Mouse (Mus musculus): ENCODE data around the gene Prrc2b. TPM values are rescaled to one million over a fixed set of nuclear protein-coding genes. Genes with fewer than 3 reads are reported as not detected.

The Prrc2b gene
- polyA plus RNA-seq, 1 experiment from 2014 or later: 48.2 TPM

DNA sequence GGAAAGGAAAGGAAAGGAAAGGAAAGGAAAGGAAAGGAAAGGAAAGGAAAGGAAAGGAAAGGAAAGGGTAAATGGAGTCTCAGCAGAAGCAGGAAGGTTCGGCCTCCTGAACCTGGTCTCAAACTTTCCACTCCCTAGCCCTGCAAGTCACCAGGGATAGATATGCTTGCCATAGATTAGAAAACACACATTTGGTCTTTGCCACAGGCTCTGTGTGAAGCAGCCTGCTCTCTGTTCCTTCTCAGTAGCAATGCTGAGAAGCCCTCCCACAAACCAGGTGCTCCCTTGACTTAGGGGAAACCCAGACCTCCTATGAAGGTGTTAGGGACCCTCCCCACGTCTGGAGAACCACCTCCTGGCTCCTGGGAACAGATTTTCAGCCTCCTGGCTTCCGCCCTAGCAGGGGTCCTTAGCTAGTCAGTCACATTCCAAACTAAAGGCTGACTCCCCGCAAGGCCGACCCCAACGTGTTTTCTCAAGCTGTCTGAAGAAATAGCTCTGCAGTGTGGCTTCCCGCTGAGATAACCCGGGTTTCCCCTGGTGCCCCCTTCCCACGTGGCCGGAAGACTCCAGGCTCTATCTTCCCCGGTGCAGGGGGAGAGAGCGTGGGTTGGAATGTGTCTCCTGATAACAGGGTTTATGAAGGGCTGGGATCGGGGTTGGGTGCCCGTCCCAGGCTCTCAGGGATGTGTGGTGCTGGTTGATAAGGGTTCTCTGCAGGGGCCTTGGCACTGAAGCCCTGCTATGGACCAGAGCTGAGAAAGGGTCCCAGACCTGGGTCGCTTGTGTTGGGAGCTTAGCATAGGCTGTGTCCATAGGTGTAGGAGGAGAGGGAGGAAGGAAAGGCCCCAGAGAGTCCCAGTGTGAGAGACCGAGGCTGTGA, 23.0 kb upstream of the Prrc2b start:
- Histone ChIP-seq H3K36me3 (replicated peaks) (no peaks in the 10 kb centered on the region), H3K9me3 (no peaks in the 10 kb centered on the region), H3K4me1 (peaks cover 29% of the 10 kb centered on the region), H3K27me3 (ENCODE audit: poor library complexity, severe bottlenecking) (peaks cover 9% of the 10 kb centered on the region; the same call in 1 of the 2 replicates), H3K27ac (peak overlapping the region; percentile 76), H3K4me3 (no peak overlapping the region)
- WGBS: 33% methylated on average over 16 of the region's 16 CpGs
- no peak for DNase-seq (ENCODE audit: extremely low spot score, low spot score)

DNA sequence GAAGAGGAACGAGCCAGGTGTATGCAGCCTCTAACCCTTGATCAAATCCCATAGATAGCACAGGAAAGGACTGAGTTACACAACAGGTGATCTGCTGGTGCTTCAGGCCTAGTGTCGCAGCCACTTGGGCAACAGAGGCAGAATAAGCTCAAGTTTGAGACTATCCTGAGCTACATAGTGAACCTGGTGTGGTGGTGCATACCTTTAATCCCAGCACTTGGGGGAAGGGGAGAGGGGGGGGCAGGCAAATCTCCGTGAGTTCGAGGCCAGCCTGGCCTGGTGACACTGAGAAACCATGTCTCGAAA, 22.4 kb upstream of the Prrc2b start:
- no peak for DNase-seq (ENCODE audit: extremely low spot score, low spot score)
- Histone ChIP-seq H3K4me1 (peaks cover 30% of the 10 kb centered on the region), H3K9me3 (no peaks in the 10 kb centered on the region), H3K27me3 (ENCODE audit: poor library complexity, severe bottlenecking) (peaks cover 9% of the 10 kb centered on the region; the same call in 1 of the 2 replicates), H3K27ac (peak overlapping the region; percentile 40; the same call in 1 of the 2 replicates), H3K36me3 (replicated peaks) (no peaks in the 10 kb centered on the region), H3K4me3 (no peak overlapping the region)
- 86% methylated on average over 5 of the region's 5 CpGs for WGBS

DNA sequence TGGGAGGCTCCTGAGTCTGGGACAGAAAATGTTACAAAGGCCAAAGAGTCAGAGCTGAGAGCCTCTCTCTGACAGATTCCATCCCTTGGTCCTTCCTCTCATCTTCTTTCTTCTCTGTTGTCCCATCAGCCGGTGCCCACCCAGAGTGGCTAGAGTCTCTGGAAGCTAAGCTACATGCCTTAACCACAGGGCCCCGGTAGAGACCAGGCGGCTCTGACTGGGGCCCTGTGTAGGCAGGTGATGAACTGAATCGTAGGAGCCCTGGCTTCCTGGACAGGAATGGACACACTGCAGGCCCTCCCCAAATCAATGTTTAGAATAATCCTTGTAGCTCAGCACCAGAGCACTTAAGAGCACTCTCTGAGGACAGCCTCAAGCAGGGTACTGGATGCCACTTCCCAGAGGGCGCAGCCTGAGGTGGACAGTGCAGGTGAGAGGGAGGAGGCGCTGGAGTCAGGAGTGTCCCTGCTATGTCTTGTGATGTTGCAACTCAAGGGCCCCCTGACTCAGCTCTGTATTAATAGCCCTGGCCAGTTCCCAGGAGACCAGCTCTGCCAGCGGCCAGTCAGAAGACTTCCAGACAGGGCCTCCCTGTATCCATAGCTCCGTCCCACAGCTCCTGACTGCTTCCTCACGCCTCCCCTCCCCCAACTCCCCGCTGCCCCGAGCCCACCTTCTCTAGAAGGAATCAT, 21.4 kb upstream of the Prrc2b start:
- peaks cover 34% of the 10 kb centered on the region for H3K4me1 ChIP-seq
- WGBS: 67% methylated on average over 11 of the region's 11 CpGs
- H3K4me3 ChIP-seq: no peak overlapping the region
- peaks cover 9% of the 10 kb centered on the region; the same call in 1 of the 2 replicates for H3K27me3 ChIP-seq (ENCODE audit: poor library complexity, severe bottlenecking)
- no peak for DNase-seq (ENCODE audit: extremely low spot score, low spot score)
- no peaks in the 10 kb centered on the region for H3K36me3 ChIP-seq (replicated peaks)
- no peaks in the 10 kb centered on the region for H3K9me3 ChIP-seq
- peak overlapping the region; percentile 62 for H3K27ac ChIP-seq

DNA sequence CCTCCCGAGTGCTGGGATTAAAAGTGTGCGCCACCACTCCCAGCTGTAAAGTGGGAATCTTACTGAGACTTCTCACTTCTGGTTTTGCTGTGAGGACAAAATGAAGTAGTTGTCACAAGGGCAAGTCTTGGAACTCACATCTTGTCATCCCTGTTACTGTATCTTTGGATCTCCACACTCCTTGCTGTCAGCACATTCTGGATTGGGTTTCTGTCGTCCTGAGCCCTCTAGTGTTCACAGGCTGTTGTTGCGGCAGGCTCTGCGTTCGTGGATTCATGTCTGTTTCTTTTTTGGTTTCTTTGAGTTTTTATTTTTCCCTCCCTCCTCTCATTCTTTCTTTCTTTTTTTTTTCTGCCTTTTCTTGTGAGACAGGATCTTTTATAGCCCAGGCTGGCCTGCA, 20.4 kb upstream of the Prrc2b start:
- WGBS: 33% methylated on average over 6 of the region's 6 CpGs

GRCm38 (mm10) chr2:32131205-32131834, 19.6 kb upstream of the Prrc2b start:
- Histone ChIP-seq H3K4me3 (no peak overlapping the region), H3K9me3 (no peaks in the 10 kb centered on the region), H3K27me3 (ENCODE audit: poor library complexity, severe bottlenecking) (peaks cover 9% of the 10 kb centered on the region; the same call in 1 of the 2 replicates), H3K4me1 (peaks cover 34% of the 10 kb centered on the region), H3K27ac (peak overlapping the region; percentile 22; the same call in 1 of the 2 replicates), H3K36me3 (replicated peaks) (no peaks in the 10 kb centered on the region)
- DNase-seq (ENCODE audit: extremely low spot score, low spot score): no peak
- 90% methylated on average over 9 of the region's 9 CpGs for WGBS

More for the DNA sequence above, 20.4 kb upstream of the Prrc2b start:
- Histone ChIP-seq H3K36me3 (replicated peaks) (no peaks in the 10 kb centered on the region), H3K4me1 (peaks cover 34% of the 10 kb centered on the region), H3K27ac (peak overlapping the region; percentile 22; the same call in 1 of the 2 replicates), H3K9me3 (no peaks in the 10 kb centered on the region), H3K4me3 (no peak overlapping the region), H3K27me3 (ENCODE audit: poor library complexity, severe bottlenecking) (peaks cover 9% of the 10 kb centered on the region; the same call in 1 of the 2 replicates)
- peak; percentile 33 for DNase-seq (ENCODE audit: extremely low spot score, low spot score)

DNA sequence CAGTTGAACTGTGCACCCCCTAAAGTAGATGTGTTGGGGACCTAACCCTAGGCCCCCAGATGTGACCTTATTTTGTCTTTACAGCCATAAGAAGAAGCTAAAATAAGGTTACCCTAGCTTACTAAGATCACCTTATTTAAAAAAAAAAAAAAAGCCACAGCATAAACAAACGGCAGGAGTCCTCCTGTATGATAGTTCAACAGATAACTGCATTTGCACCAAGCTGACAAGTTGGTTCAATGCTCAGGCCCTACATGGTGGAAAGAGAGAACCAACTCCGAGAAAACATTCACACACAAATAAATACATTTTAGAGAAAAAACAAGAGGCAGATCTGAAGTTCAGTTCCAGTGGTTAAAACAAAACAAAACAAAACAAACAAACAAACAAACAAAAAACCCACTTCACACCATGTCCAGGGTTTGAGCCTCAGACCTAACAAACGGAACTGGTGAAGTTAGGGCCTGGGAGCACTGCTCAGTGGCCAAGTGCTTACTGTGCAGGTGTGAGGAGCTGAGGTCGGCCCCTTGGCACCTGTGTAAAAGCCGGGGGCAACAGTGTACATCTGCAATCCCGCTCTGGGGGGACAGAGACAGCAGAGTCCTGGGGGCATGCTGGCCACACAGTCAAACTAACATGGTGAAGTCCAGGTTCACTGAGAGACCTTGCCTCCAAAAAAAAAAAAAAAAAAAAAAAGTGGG, 18.9 kb upstream of the Prrc2b start:
- Histone ChIP-seq H3K27ac (peak overlapping the region; percentile 26; the same call in 1 of the 2 replicates), H3K9me3 (no peaks in the 10 kb centered on the region), H3K4me1 (peaks cover 36% of the 10 kb centered on the region), H3K36me3 (replicated peaks) (no peaks in the 10 kb centered on the region), H3K4me3 (0 out of 2 replicates have a peak overlapping the region, but pooled peaks have one; percentile 29), H3K27me3 (ENCODE audit: poor library complexity, severe bottlenecking) (peaks cover 9% of the 10 kb centered on the region; the same call in 1 of the 2 replicates)
- 67% methylated on average over 6 of the region's 6 CpGs for WGBS
- no peak for DNase-seq (ENCODE audit: extremely low spot score, low spot score)

DNA sequence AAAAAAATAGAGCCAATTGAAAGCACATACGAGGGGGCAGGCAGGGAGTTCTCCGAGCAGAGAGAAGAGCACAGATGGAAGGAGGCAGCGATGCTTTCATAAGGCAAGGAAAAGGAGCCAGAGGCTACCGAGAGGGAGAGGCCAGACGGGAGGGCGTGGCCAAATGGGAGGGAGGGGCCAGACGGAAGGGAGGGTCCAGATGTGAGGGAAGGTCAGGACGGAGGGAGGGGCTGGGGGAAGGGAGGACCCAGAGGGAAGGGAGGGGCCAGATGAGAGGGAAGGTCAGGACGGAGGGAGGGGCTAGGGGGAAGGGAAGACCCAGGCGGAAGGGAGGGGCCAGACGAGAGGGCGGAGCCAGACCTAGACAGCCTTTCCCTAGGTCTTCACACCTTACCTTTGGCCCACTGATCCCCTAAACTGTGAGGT, 18.3 kb upstream of the Prrc2b start:
- 3% methylated on average over 12 of the region's 12 CpGs for WGBS
- no peaks in the 10 kb centered on the region for H3K36me3 ChIP-seq (replicated peaks)
- H3K4me3 ChIP-seq: peak overlapping the region; percentile 29; the same call in 1 of the 2 replicates
- peak; percentile 77 for DNase-seq (ENCODE audit: extremely low spot score, low spot score)
- peaks cover 41% of the 10 kb centered on the region for H3K4me1 ChIP-seq
- H3K27me3 ChIP-seq (ENCODE audit: poor library complexity, severe bottlenecking): peaks cover 9% of the 10 kb centered on the region; the same call in 1 of the 2 replicates
- H3K27ac ChIP-seq: peak overlapping the region; percentile 26; the same call in 1 of the 2 replicates
- no peaks in the 10 kb centered on the region for H3K9me3 ChIP-seq

DNA sequence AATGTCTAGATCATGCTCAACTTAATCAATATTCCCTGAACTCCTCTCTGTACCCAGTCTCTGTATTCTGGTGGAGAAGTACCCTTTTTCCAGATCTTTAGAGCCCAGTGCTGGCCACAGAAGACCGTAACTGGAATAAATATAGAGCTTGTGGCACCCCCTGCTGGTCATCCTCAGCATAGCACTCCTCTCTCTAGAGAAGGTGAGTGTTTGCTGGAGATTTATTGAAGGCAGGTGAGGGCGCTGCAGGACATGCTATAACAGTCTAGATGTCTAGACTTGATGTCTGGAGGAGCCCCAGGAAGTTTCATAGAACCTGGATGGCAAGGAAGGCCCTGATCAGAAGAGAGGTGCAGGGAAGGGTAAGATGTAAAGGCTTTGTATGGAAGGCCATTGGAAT, 16.8 kb upstream of the Prrc2b start:
- Histone ChIP-seq H3K4me1 (peaks cover 39% of the 10 kb centered on the region), H3K27me3 (ENCODE audit: poor library complexity, severe bottlenecking) (peaks cover 9% of the 10 kb centered on the region; the same call in 1 of the 2 replicates), H3K4me3 (no peak overlapping the region), H3K9me3 (no peaks in the 10 kb centered on the region), H3K27ac (0 out of 2 replicates have a peak overlapping the region, but pooled peaks have one; percentile 10), H3K36me3 (replicated peaks) (no peaks in the 10 kb centered on the region)
- WGBS: 9% methylated on average over 2 of the region's 2 CpGs
- DNase-seq (ENCODE audit: extremely low spot score, low spot score): peak; percentile 81

GRCm38 (mm10) chr2:32137667-32138266, 13.1 kb upstream of the Prrc2b start:
- WGBS: under 1% methylated on average over 40 of the region's 40 CpGs
- Histone ChIP-seq H3K27me3 (ENCODE audit: poor library complexity, severe bottlenecking) (no peaks in the 10 kb centered on the region), H3K36me3 (replicated peaks) (no peaks in the 10 kb centered on the region), H3K4me3 (peak overlapping the region; percentile 68), H3K4me1 (peaks cover 26% of the 10 kb centered on the region), H3K9me3 (no peaks in the 10 kb centered on the region), H3K27ac (peak overlapping the region; percentile 89)
- DNase-seq (ENCODE audit: extremely low spot score, low spot score): peak; percentile 95

- DNase-seq (ENCODE audit: extremely low spot score, low spot score): no peak
- no peaks in the 10 kb centered on the region for H3K27me3 ChIP-seq (ENCODE audit: poor library complexity, severe bottlenecking)
- H3K4me3 ChIP-seq: no peak overlapping the region
- H3K36me3 ChIP-seq (replicated peaks): no peaks in the 10 kb centered on the region
- 87% methylated on average over 5 of the region's 5 CpGs for WGBS
- peaks cover 20% of the 10 kb centered on the region for H3K4me1 ChIP-seq
- H3K27ac ChIP-seq: no peak overlapping the region
- H3K9me3 ChIP-seq: no peaks in the 10 kb centered on the region
Measured at GRCm38 (mm10) chr2:32139377-32139776, 11.5 kb upstream of the Prrc2b start.

- H3K27ac ChIP-seq: no peak overlapping the region
- DNase-seq (ENCODE audit: extremely low spot score, low spot score): no peak
- WGBS: 30% methylated on average over 4 of the region's 4 CpGs
- no peaks in the 10 kb centered on the region for H3K36me3 ChIP-seq (replicated peaks)
- no peaks in the 10 kb centered on the region for H3K27me3 ChIP-seq (ENCODE audit: poor library complexity, severe bottlenecking)
- H3K4me1 ChIP-seq: peaks cover 20% of the 10 kb centered on the region
- no peak overlapping the region for H3K4me3 ChIP-seq
- H3K9me3 ChIP-seq: no peaks in the 10 kb centered on the region
Measured at GRCm38 (mm10) chr2:32140498-32140934, 10.4 kb upstream of the Prrc2b start.

All from forebrain, embryonic 10.5 days (tissue).